Mouse (Mus musculus) liver, embryonic 11.5 days (tissue): ENCODE measurements around the gene Scml4. TPM values are rescaled to one million over a fixed set of nuclear protein-coding genes. Genes with fewer than 3 reads are reported as not detected.
A peak's percentile ranks its signal among the peaks of the same experiment; 100 is the strongest.

Experiments
- ATAC-seq: fragments of 200-750 bp; cut with Nextera tagmentation; replicated peaks from 2 replicates; pipeline ENCODE4 v1.8.0; 2017; ENCODE audit warnings: moderate number of reproducible peaks, mild to moderate bottlenecking, moderate TSS enrichment, moderate library complexity; ENCODE audit not compliant: low FRiP score
- DNase-seq: peaks from one replicate; pipeline ENCODE4 v3.0.0-alpha.2; 2017; ENCODE audit warnings: low spot score
- H3K27ac ChIP-seq: fragments of 300-500 bp; sonication (generic); 2 replicates; pipeline ENCODE4 v1.5.1; 2014; ENCODE audit warnings: mild to moderate bottlenecking, low read depth, low read length, control low read depth
- H3K27me3 ChIP-seq: fragments of 300-500 bp; sonication (generic); replicated peaks from 2 replicates; pipeline ENCODE4 v1.6.1; 2014; ENCODE audit warnings: low read length, mixed read lengths; ENCODE audit not compliant: control insufficient read depth, insufficient read depth
- H3K36me3 ChIP-seq: fragments of 300-500 bp; sonication (generic); 2 replicates; pipeline ENCODE4 v1.6.1; 2014; ENCODE audit warnings: mild to moderate bottlenecking, low read length, moderate library complexity, mixed read lengths; ENCODE audit not compliant: control insufficient read depth, insufficient read depth
- H3K4me1 ChIP-seq: fragments of 300-500 bp; sonication (generic); replicated peaks from 2 replicates; pipeline ENCODE4 v1.6.1; 2014; ENCODE audit warnings: low read length, mixed read lengths; ENCODE audit not compliant: control insufficient read depth, insufficient read depth
- H3K4me2 ChIP-seq: fragments of 300-500 bp; sonication (generic); 2 replicates; pipeline ENCODE4 v1.6.1; 2014; ENCODE audit warnings: mild to moderate bottlenecking, control low read depth, moderate library complexity
- H3K4me3 ChIP-seq: fragments of 300-500 bp; sonication (generic); 2 replicates; pipeline ENCODE4 v1.5.1; 2014; ENCODE audit warnings: low read depth, low read length, control low read depth
- H3K9ac ChIP-seq: fragments of 300-500 bp; sonication (generic); 2 replicates; pipeline ENCODE4 v1.6.1; 2014; ENCODE audit warnings: low read depth, low read length, control low read depth
- H3K9me3 ChIP-seq: fragments of 300-500 bp; sonication (generic); 2 replicates; pipeline ENCODE4 v1.6.1; 2016; ENCODE audit warnings: low read length, inconsistent platforms, mixed read lengths; ENCODE audit not compliant: control insufficient read depth
- WGBS: fragments of 180-500 bp; shearing (Covaris S2); extraction: QIAGEN DNeasy Blood & Tissue Kit; methylation state at CpG from one replicate; pipeline ENCODE4 v1.1.7; 2014; 5-methylcytosine and 5-hydroxymethylcytosine counted together
- polyA plus RNA-seq: library from polyadenylated mRNA; unstranded; fragments of >200 nt; fragmentation: Nextera tagmentation; extraction: Ambion mirVana; gene quantifications from 2 replicates; pipeline ENCODE4 v1.2.1, GENCODE M21; 2014

Gene Scml4
- polyA plus RNA-seq, result 0.16 and 0.40 TPM in 2 replicates

- no peak for ATAC-seq
- no peak within 1 kb of the TSS for H3K9ac ChIP-seq
- no peak within 1 kb of the TSS for H3K27ac ChIP-seq
- peaks cover 16% of the 10 kb centered on the region for H3K27me3 ChIP-seq
- H3K4me1 ChIP-seq, result no peaks in the 10 kb centered on the region
- no peaks in the 10 kb centered on the region for H3K9me3 ChIP-seq
- no peak for DNase-seq
- 54% methylated on average over 17 of the region's 17 CpGs for WGBS
- H3K36me3 ChIP-seq, result no peaks in the 10 kb centered on the region
- no peak within 1 kb of the TSS for H3K4me3 ChIP-seq
- no peak within 1 kb of the TSS; the same call in 1 of the 2 replicates for H3K4me2 ChIP-seq
Observed at GRCm38 (mm10) chr10:42860159-42860911, at the start of gene Scml4. Gene Scml4 (plus strand): TSS chr10:42860370.

GRCm38 (mm10) chr10:42825923-42826322 is 34.2 kb upstream of the Scml4 start:
- no peak overlapping the region for H3K27ac ChIP-seq
- H3K4me1 ChIP-seq, result no peaks in the 10 kb centered on the region
- DNase-seq, result no peak
- H3K9ac ChIP-seq, result no peak overlapping the region
- no peak overlapping the region for H3K4me2 ChIP-seq
- H3K27me3 ChIP-seq, result no peaks in the 10 kb centered on the region
- 95% methylated on average over 6 of the region's 6 CpGs for WGBS
- no peak for ATAC-seq
- no peaks in the 10 kb centered on the region for H3K9me3 ChIP-seq
- no peak overlapping the region for H3K4me3 ChIP-seq
- H3K36me3 ChIP-seq, result peaks cover 22% of the 10 kb centered on the region

- Histone ChIP-seq H3K36me3 (peaks cover 21% of the 10 kb centered on the region), H3K4me3 (no peak overlapping the region), H3K4me1 (no peaks in the 10 kb centered on the region), H3K9ac (no peak overlapping the region), H3K4me2 (no peak overlapping the region), H3K9me3 (no peaks in the 10 kb centered on the region), H3K27ac (no peak overlapping the region; the same call in 1 of the 2 replicates), H3K27me3 (no peaks in the 10 kb centered on the region)
- WGBS, result 87% methylated on average over 5 of the region's 5 CpGs
- ATAC-seq, result no peak
- no peak for DNase-seq
Observed at GRCm38 (mm10) chr10:42827155-42827554, 33.0 kb upstream of the Scml4 start.

- H3K4me3 ChIP-seq, result no peak overlapping the region
- H3K4me2 ChIP-seq, result no peak overlapping the region
- H3K27ac ChIP-seq, result no peak overlapping the region
- no peaks in the 10 kb centered on the region for H3K4me1 ChIP-seq
- no peak for DNase-seq
- peaks cover 26% of the 10 kb centered on the region for H3K36me3 ChIP-seq
- no peak overlapping the region for H3K9ac ChIP-seq
- WGBS, result 81% methylated on average over 2 of the region's 2 CpGs
- no peak for ATAC-seq
- H3K27me3 ChIP-seq, result no peaks in the 10 kb centered on the region
- no peaks in the 10 kb centered on the region for H3K9me3 ChIP-seq
Observed at GRCm38 (mm10) chr10:42830007-42830406, 30.2 kb upstream of the Scml4 start.

- no peaks in the 10 kb centered on the region for H3K27me3 ChIP-seq
- H3K4me2 ChIP-seq, result no peak overlapping the region
- H3K4me1 ChIP-seq, result no peaks in the 10 kb centered on the region
- no peak overlapping the region for H3K9ac ChIP-seq
- WGBS, result 51% methylated on average over 6 of the region's 6 CpGs
- no peak overlapping the region for H3K27ac ChIP-seq
- no peaks in the 10 kb centered on the region for H3K9me3 ChIP-seq
- DNase-seq (no peak), ATAC-seq (0 out of 2 replicates have a peak, but pooled peaks have one; percentile 26)
- H3K4me3 ChIP-seq, result no peak overlapping the region
- H3K36me3 ChIP-seq, result peaks cover 27% of the 10 kb centered on the region
Observed at GRCm38 (mm10) chr10:42830409-42830808, 29.8 kb upstream of the Scml4 start.

- no peak overlapping the region for H3K27ac ChIP-seq
- no peak overlapping the region for H3K4me3 ChIP-seq
- H3K4me2 ChIP-seq, result no peak overlapping the region
- 69% methylated on average over 4 of the region's 4 CpGs for WGBS
- H3K27me3 ChIP-seq, result no peaks in the 10 kb centered on the region
- no peak for ATAC-seq
- no peak overlapping the region for H3K9ac ChIP-seq
- DNase-seq, result no peak
- no peaks in the 10 kb centered on the region for H3K9me3 ChIP-seq
- H3K36me3 ChIP-seq, result peaks cover 24% of the 10 kb centered on the region
- H3K4me1 ChIP-seq, result no peaks in the 10 kb centered on the region
Observed at GRCm38 (mm10) chr10:42832677-42833076, 27.5 kb upstream of the Scml4 start.

GRCm38 (mm10) chr10:42833871-42834727 is 26.1 kb upstream of the Scml4 start:
- Histone ChIP-seq H3K4me2 (no peak overlapping the region), H3K9ac (no peak overlapping the region), H3K36me3 (peaks cover 16% of the 10 kb centered on the region), H3K4me1 (no peaks in the 10 kb centered on the region), H3K9me3 (no peaks in the 10 kb centered on the region), H3K4me3 (no peak overlapping the region), H3K27ac (no peak overlapping the region), H3K27me3 (no peaks in the 10 kb centered on the region)
- 85% methylated on average over 4 of the region's 4 CpGs for WGBS
- no peak for ATAC-seq
- DNase-seq, result no peak

GRCm38 (mm10) chr10:42838106-42838505 is 22.1 kb upstream of the Scml4 start:
- ATAC-seq (no peak), DNase-seq (no peak)
- no peaks in the 10 kb centered on the region for H3K4me1 ChIP-seq
- no peaks in the 10 kb centered on the region for H3K27me3 ChIP-seq
- H3K4me2 ChIP-seq, result no peak overlapping the region
- no peak overlapping the region for H3K4me3 ChIP-seq
- peaks cover 12% of the 10 kb centered on the region for H3K36me3 ChIP-seq
- 80% methylated on average over 4 of the region's 4 CpGs for WGBS
- no peak overlapping the region for H3K9ac ChIP-seq
- H3K27ac ChIP-seq, result no peak overlapping the region
- H3K9me3 ChIP-seq, result no peaks in the 10 kb centered on the region
